Mouse (Mus musculus) liver, embryonic 12.5 days (tissue): ENCODE data around the gene Ninl. TPM values are rescaled to one million over a fixed set of nuclear protein-coding genes. Genes with fewer than 3 reads are reported as not detected.
A peak's percentile ranks its signal among the peaks of the same experiment; 100 is the strongest.

Experiments used
- ATAC-seq: fragments of 200-750 bp; cut with Nextera tagmentation; 2 replicates; pipeline ENCODE4 v1.8.0; 2017; ENCODE audit warnings: moderate number of reproducible peaks, mild to moderate bottlenecking, moderate library complexity
- H3K27ac ChIP-seq: fragments of 300-500 bp; sonication (generic); 2 replicates; pipeline ENCODE4 v1.5.1; 2016; ENCODE audit warnings: mild to moderate bottlenecking
- H3K27me3 ChIP-seq: fragments of 300-500 bp; sonication (generic); replicated peaks from 2 replicates; pipeline ENCODE4 v1.6.1; 2016; ENCODE audit warnings: mild to moderate bottlenecking, moderate library complexity
- H3K36me3 ChIP-seq: fragments of 300-500 bp; sonication (generic); 2 replicates; pipeline ENCODE4 v1.6.1; 2016; ENCODE audit warnings: mild to moderate bottlenecking, moderate library complexity
- H3K4me1 ChIP-seq: fragments of 300-500 bp; sonication (generic); 2 replicates; pipeline ENCODE4 v1.6.1; 2016
- H3K4me2 ChIP-seq: fragments of 300-500 bp; sonication (generic); 2 replicates; pipeline ENCODE4 v1.6.1; 2016; ENCODE audit warnings: mild to moderate bottlenecking, moderate library complexity
- H3K4me3 ChIP-seq: fragments of 300-500 bp; sonication (generic); 2 replicates; pipeline ENCODE4 v1.5.1; 2016; ENCODE audit warnings: mild to moderate bottlenecking, moderate library complexity
- H3K9ac ChIP-seq: fragments of 300-500 bp; sonication (generic); 2 replicates; pipeline ENCODE4 v1.6.1; 2016; ENCODE audit warnings: mild to moderate bottlenecking, moderate library complexity
- H3K9me3 ChIP-seq: fragments of 300-500 bp; sonication (generic); replicated peaks from 2 replicates; pipeline ENCODE4 v1.6.1; 2016; ENCODE audit warnings: mild to moderate bottlenecking, moderate library complexity
- WGBS: fragments of 180-500 bp; shearing (Covaris S2); methylation state at CpG from one replicate; pipeline ENCODE4 v1.1.7; 2016; ENCODE audit not compliant: insufficient replicate concordance; 5-methylcytosine and 5-hydroxymethylcytosine counted together
- polyA plus RNA-seq: library from polyadenylated mRNA; unstranded; fragments of >200 nt; fragmentation: Nextera tagmentation; extraction: Ambion mirVana; gene quantifications from 2 replicates; pipeline ENCODE4 v1.2.1, GENCODE M21; 2016

Ninl gene
- polyA plus RNA-seq, result 18.6 and 18.7 TPM in 2 replicates

DNA sequence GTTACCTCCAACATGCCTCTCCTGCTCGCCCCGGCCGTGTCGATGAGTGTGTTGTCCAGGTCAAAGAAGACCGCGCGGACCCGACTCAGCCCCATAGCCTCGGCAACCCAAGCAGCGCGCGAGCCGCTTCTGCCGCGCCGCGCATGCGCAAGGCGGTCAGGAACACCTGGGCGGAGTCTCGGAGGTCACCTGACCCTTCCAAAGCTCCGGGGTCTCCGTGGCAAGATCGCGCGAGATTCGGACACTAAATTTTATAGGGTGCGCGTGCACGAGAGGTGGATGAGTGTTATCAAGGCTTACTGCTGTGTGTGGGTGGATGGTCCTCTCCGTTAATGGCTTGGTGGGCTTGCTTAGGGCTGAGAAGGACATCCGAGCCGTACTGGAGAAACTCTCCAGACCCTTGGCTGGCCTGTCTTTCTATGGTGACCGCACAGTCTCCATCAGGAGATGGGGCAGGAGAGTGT, at the start of gene Ninl, which contains the start of gene Nanp:
TSS of gene Ninl (minus strand) at position 151 of the 464 bp plus-strand sequence.
TSS of gene Nanp (minus strand) at position 167 of the 464 bp plus-strand sequence.
- Histone ChIP-seq H3K9ac (peak within 1 kb of the TSS; percentile 100), H3K4me3 (peak within 1 kb of the TSS; percentile 95), H3K27ac (peak within 1 kb of the TSS; percentile 96), H3K4me2 (peak within 1 kb of the TSS; percentile 88), H3K36me3 (peaks cover 16% of the 10 kb centered on the region), H3K27me3 (no peaks in the 10 kb centered on the region), H3K9me3 (no peaks in the 10 kb centered on the region), H3K4me1 (peaks cover 53% of the 10 kb centered on the region)
- under 1% methylated on average over 34 of the region's 34 CpGs for WGBS
- peak; percentile 84 for ATAC-seq

DNA sequence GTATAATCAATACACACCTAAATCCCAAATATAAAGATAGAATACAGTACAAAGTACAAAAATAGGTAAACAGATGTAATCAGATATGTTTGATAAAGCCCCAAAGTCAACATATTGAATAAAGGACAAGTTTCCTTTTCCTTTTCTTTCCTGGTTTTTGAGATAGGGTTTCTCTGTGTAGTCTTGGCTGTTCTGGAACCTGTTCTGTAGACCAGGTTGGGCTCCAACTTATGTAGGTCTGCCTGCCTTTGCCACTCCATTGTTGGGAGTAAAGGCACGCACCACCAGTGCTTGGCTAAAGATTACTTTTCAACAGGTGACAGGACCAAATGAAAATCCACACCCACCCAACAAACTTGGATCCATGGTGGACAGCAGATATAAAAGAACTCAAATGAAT, 17.5 kb upstream of the Ninl start:
- 78% methylated on average over 1 of the region's 1 CpGs for WGBS
- H3K36me3 ChIP-seq, result no peaks in the 10 kb centered on the region
- ATAC-seq, result no peak
- no peak overlapping the region for H3K4me3 ChIP-seq
- H3K9me3 ChIP-seq, result no peaks in the 10 kb centered on the region
- no peak overlapping the region for H3K4me2 ChIP-seq
- no peak overlapping the region for H3K27ac ChIP-seq
- no peak overlapping the region for H3K9ac ChIP-seq
- no peaks in the 10 kb centered on the region for H3K27me3 ChIP-seq
- H3K4me1 ChIP-seq, result no peaks in the 10 kb centered on the region

GRCm38 (mm10) chr2:151040411-151040810, 1.2 kb upstream of the Ninl start:
- H3K9ac ChIP-seq, result no peak overlapping the region
- H3K27me3 ChIP-seq, result no peaks in the 10 kb centered on the region
- no peak for ATAC-seq
- WGBS, result 79% methylated on average over 1 of the region's 1 CpGs
- H3K4me1 ChIP-seq, result peaks cover 41% of the 10 kb centered on the region
- H3K4me2 ChIP-seq, result peak overlapping the region; percentile 88
- H3K9me3 ChIP-seq, result no peaks in the 10 kb centered on the region
- H3K27ac ChIP-seq, result no peak overlapping the region
- peak overlapping the region; percentile 95; the same call in 1 of the 2 replicates for H3K4me3 ChIP-seq
- H3K36me3 ChIP-seq, result peaks cover 4% of the 10 kb centered on the region; the same call in 1 of the 2 replicates

DNA sequence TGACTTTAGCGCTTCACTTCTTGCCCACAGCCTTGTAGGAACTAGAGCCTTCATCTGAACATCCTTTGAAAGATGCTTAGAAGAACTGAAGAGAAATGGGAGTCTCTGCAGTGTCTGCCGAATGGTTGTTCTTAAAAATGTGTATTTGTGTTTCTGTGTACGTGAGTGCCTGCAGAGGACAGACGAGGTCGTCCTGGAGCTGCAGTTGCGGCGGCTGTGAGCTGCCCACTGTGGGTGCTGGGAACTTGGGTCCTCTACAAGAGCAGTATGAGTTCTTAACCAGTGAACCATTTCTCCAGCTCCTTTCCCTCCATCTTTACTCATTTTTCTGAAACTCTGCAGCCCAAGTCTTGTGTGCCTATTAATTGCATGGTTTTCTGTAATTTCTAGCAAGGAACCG, 544 bp upstream of the Ninl start:
- H3K9ac ChIP-seq, result peak overlapping the region; percentile 100
- peak; percentile 5; the same call in 1 of the 2 replicates for ATAC-seq
- WGBS, result 34% methylated on average over 8 of the region's 8 CpGs

GRCm38 (mm10) chr2:151038811-151039222, 365 bp downstream of the Ninl start:
- H3K36me3 ChIP-seq, result peaks cover 20% of the 10 kb centered on the region
- H3K9me3 ChIP-seq, result no peaks in the 10 kb centered on the region
- no peaks in the 10 kb centered on the region for H3K27me3 ChIP-seq
- ATAC-seq, result no peak; the same call in none of the 2 replicates
- H3K4me2 ChIP-seq, result peak overlapping the region; percentile 88
- H3K4me3 ChIP-seq, result peak overlapping the region; percentile 95
- H3K27ac ChIP-seq, result peak overlapping the region; percentile 96
- under 1% methylated on average over 30 of the region's 30 CpGs for WGBS
- H3K9ac ChIP-seq, result peak overlapping the region; percentile 100
- peaks cover 57% of the 10 kb centered on the region for H3K4me1 ChIP-seq

More for the DNA sequence above, 544 bp upstream of the Ninl start:
- H3K27me3 ChIP-seq, result no peaks in the 10 kb centered on the region
- peak overlapping the region; percentile 95 for H3K4me3 ChIP-seq
- peaks cover 48% of the 10 kb centered on the region for H3K4me1 ChIP-seq
- peak overlapping the region; percentile 82 for H3K27ac ChIP-seq
- H3K9me3 ChIP-seq, result no peaks in the 10 kb centered on the region
- peaks cover 11% of the 10 kb centered on the region for H3K36me3 ChIP-seq
- H3K4me2 ChIP-seq, result peak overlapping the region; percentile 88

DNA sequence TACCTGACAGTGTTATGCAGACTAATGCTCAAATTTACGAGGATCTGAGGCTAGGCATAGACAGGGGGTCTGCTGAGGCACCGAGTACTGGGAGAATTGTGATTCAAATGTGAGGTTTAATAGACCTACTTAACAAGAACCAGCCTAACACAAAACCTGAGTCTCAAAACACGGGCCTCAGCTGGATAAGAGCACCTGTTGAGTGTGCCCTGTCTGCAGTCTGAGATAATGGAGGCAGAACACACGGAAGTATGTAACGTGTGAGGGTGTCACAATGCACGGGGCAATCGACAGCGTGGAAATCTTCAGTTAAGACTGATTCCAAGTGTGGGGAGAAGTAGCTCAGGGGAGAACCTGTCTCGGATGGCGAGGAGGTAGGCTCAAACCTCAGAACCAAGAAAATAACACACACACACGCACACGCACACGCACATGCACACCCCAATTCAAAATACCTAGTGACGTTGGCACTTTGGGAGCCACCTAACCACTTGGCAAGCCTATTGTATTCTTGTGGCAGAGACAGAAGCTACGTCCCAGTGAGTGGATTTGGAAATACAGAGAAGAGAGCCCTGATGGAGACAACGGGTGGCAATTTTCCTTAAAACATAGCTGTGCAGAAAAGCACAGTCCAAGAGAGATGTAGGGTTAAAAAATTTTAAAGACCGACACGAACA, 1.2 kb downstream of the Ninl start:
- peak overlapping the region; percentile 95 for H3K4me3 ChIP-seq
- H3K4me1 ChIP-seq, result peaks cover 64% of the 10 kb centered on the region
- ATAC-seq, result peak; percentile 85
- peaks cover 26% of the 10 kb centered on the region for H3K36me3 ChIP-seq
- 22% methylated on average over 18 of the region's 18 CpGs for WGBS
- H3K4me2 ChIP-seq, result peak overlapping the region; percentile 88
- no peaks in the 10 kb centered on the region for H3K27me3 ChIP-seq
- H3K9me3 ChIP-seq, result no peaks in the 10 kb centered on the region
- H3K27ac ChIP-seq, result peak overlapping the region; percentile 96
- H3K9ac ChIP-seq, result peak overlapping the region; percentile 100

DNA sequence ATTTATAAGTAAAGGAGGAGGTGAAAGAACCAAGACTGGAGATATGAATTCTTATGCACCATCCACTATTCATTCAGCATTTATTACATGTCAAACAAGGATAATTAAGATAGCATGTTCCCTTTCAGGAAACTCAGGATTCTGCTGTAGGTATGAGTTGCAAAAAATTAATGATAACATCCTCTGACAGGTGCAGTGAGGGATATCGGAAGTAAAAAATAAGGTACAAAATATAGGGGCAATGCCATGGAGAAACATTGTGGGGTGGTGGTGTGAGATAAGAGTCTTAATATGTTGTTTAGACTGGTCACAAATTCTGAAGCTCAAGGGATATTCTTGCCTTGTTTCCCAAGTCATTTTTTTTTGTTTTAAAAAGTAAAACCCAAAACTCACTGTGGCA, 1.9 kb downstream of the Ninl start:
- Histone ChIP-seq H3K4me1 (peaks cover 71% of the 10 kb centered on the region), H3K4me3 (peak overlapping the region; percentile 95), H3K4me2 (peak overlapping the region; percentile 88), H3K27me3 (no peaks in the 10 kb centered on the region), H3K9me3 (no peaks in the 10 kb centered on the region), H3K27ac (peak overlapping the region; percentile 96), H3K9ac (peak overlapping the region; percentile 100), H3K36me3 (peaks cover 33% of the 10 kb centered on the region)
- ATAC-seq, result peak; percentile 30; the same call in 1 of the 2 replicates
- WGBS, result 26% methylated on average over 1 of the region's 1 CpGs

GRCm38 (mm10) chr2:151036721-151037120, 2.5 kb downstream of the Ninl start:
- peak overlapping the region; percentile 96 for H3K27ac ChIP-seq
- no peaks in the 10 kb centered on the region for H3K27me3 ChIP-seq
- ATAC-seq, result no peak
- H3K4me3 ChIP-seq, result peak overlapping the region; percentile 95
- 33% methylated on average over 2 of the region's 2 CpGs for WGBS
- H3K36me3 ChIP-seq, result peaks cover 35% of the 10 kb centered on the region
- peaks cover 72% of the 10 kb centered on the region for H3K4me1 ChIP-seq
- H3K9ac ChIP-seq, result peak overlapping the region; percentile 100
- no peaks in the 10 kb centered on the region for H3K9me3 ChIP-seq
- H3K4me2 ChIP-seq, result peak overlapping the region; percentile 88

DNA sequence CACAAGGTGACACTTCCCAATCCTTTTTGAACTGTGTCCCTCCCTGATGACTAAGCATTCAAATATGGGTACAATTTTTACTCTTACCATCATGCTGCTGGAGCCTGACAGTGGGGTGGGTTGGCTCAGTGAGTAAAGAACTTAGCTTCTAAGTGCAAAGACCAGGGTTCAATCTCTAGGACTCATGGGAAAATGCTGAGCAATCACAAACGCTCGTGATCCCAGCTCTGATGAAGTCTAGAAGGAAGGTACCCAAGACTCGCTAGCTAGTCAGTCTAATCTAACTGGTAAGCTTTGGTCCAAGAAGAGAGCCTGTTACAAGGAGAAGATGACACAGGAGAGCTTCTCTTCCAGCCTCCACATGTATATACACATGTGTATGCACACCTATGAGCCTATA, 4.7 kb downstream of the Ninl start:
- no peak overlapping the region for H3K4me3 ChIP-seq
- ATAC-seq, result no peak
- no peak overlapping the region for H3K4me2 ChIP-seq
- H3K9me3 ChIP-seq, result no peaks in the 10 kb centered on the region
- peak overlapping the region; percentile 39; the same call in 1 of the 2 replicates for H3K9ac ChIP-seq
- H3K27me3 ChIP-seq, result no peaks in the 10 kb centered on the region
- peaks cover 39% of the 10 kb centered on the region for H3K36me3 ChIP-seq
- WGBS, result 87% methylated on average over 3 of the region's 3 CpGs
- peaks cover 60% of the 10 kb centered on the region for H3K4me1 ChIP-seq
- peak overlapping the region; percentile 60 for H3K27ac ChIP-seq

GRCm38 (mm10) chr2:151021158-151021557, 18.0 kb downstream of the Ninl start:
- ATAC-seq, result no peak
- WGBS, result 82% methylated on average over 10 of the region's 10 CpGs

GRCm38 (mm10) chr2:151015316-151015715, 23.9 kb downstream of the Ninl start:
- Histone ChIP-seq H3K9me3 (no peaks in the 10 kb centered on the region), H3K36me3 (no peaks in the 10 kb centered on the region), H3K27ac (no peak overlapping the region), H3K27me3 (peaks cover 7% of the 10 kb centered on the region; the same call in 1 of the 2 replicates), H3K9ac (no peak overlapping the region), H3K4me3 (no peak overlapping the region), H3K4me1 (peaks cover 18% of the 10 kb centered on the region), H3K4me2 (no peak overlapping the region)
- 44% methylated on average over 2 of the region's 2 CpGs for WGBS
- no peak for ATAC-seq

More at GRCm38 (mm10) chr2:151021158-151021557, 18.0 kb downstream of the Ninl start:
- H3K9me3 ChIP-seq, result no peaks in the 10 kb centered on the region
- H3K4me2 ChIP-seq, result no peak overlapping the region
- no peak overlapping the region for H3K27ac ChIP-seq
- no peak overlapping the region for H3K9ac ChIP-seq
- peaks cover 38% of the 10 kb centered on the region for H3K36me3 ChIP-seq
- no peak overlapping the region for H3K4me3 ChIP-seq
- no peaks in the 10 kb centered on the region; the same call in 1 of the 2 replicates for H3K27me3 ChIP-seq
- no peaks in the 10 kb centered on the region for H3K4me1 ChIP-seq

DNA sequence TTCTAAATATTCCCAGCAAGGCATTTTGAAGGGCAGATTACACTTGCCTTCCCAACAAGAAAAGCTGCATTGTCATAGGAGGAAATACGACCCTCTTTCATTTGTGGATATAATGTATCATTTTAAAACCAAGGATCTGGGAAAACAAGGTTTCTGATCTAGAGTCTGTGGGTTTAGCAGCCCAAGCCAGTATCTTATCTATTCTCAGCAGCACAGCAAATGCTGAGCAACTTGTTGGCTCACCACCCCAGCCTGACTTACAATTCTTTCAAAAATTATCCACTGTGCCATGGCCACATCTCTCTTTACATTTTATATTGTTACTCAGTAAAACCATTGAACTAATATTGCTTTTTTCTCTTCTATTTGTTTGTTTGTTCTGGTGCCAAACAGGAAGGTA, 27.9 kb downstream of the Ninl start:
- Histone ChIP-seq H3K4me1 (peaks cover 51% of the 10 kb centered on the region), H3K9ac (peak overlapping the region; percentile 59)
- peak; percentile 70 for ATAC-seq

More for the DNA sequence above, 27.9 kb downstream of the Ninl start:
- Histone ChIP-seq H3K4me2 (peak overlapping the region; percentile 64), H3K9me3 (no peaks in the 10 kb centered on the region), H3K27me3 (0 out of 2 replicates have a peak, but pooled peaks cover 7% of the 10 kb centered on the region), H3K36me3 (no peaks in the 10 kb centered on the region), H3K4me3 (peak overlapping the region; percentile 26; the same call in 1 of the 2 replicates), H3K27ac (peak overlapping the region; percentile 89)
- 20% methylated on average over 1 of the region's 1 CpGs for WGBS
